Mouse (Mus musculus) liver, embryonic 11.5 days (tissue): ENCODE results near the gene Qprt. TPM values are rescaled to one million over a fixed set of nuclear protein-coding genes. Genes with fewer than 3 reads are reported as not detected.

ENCODE experiments used
- ATAC-seq: fragments of 200-750 bp; cut with Nextera tagmentation; replicated peaks from 2 replicates; pipeline ENCODE4 v1.8.0; 2017; ENCODE audit warnings: moderate number of reproducible peaks, mild to moderate bottlenecking, moderate TSS enrichment, moderate library complexity; ENCODE audit not compliant: low FRiP score
- DNase-seq: peaks from one replicate; pipeline ENCODE4 v3.0.0-alpha.2; 2017; ENCODE audit warnings: low spot score
- H3K27ac ChIP-seq: fragments of 300-500 bp; sonication (generic); 2 replicates; pipeline ENCODE4 v1.5.1; 2014; ENCODE audit warnings: mild to moderate bottlenecking, low read depth, low read length, control low read depth
- H3K27me3 ChIP-seq: fragments of 300-500 bp; sonication (generic); replicated peaks from 2 replicates; pipeline ENCODE4 v1.6.1; 2014; ENCODE audit warnings: low read length, mixed read lengths; ENCODE audit not compliant: control insufficient read depth, insufficient read depth
- H3K36me3 ChIP-seq: fragments of 300-500 bp; sonication (generic); 2 replicates; pipeline ENCODE4 v1.6.1; 2014; ENCODE audit warnings: mild to moderate bottlenecking, low read length, moderate library complexity, mixed read lengths; ENCODE audit not compliant: control insufficient read depth, insufficient read depth
- H3K4me1 ChIP-seq: fragments of 300-500 bp; sonication (generic); replicated peaks from 2 replicates; pipeline ENCODE4 v1.6.1; 2014; ENCODE audit warnings: low read length, mixed read lengths; ENCODE audit not compliant: control insufficient read depth, insufficient read depth
- H3K4me2 ChIP-seq: fragments of 300-500 bp; sonication (generic); 2 replicates; pipeline ENCODE4 v1.6.1; 2014; ENCODE audit warnings: mild to moderate bottlenecking, control low read depth, moderate library complexity
- H3K4me3 ChIP-seq: fragments of 300-500 bp; sonication (generic); 2 replicates; pipeline ENCODE4 v1.5.1; 2014; ENCODE audit warnings: low read depth, low read length, control low read depth
- H3K9ac ChIP-seq: fragments of 300-500 bp; sonication (generic); 2 replicates; pipeline ENCODE4 v1.6.1; 2014; ENCODE audit warnings: low read depth, low read length, control low read depth
- H3K9me3 ChIP-seq: fragments of 300-500 bp; sonication (generic); 2 replicates; pipeline ENCODE4 v1.6.1; 2016; ENCODE audit warnings: low read length, inconsistent platforms, mixed read lengths; ENCODE audit not compliant: control insufficient read depth
- WGBS: fragments of 180-500 bp; shearing (Covaris S2); extraction: QIAGEN DNeasy Blood & Tissue Kit; methylation state at CpG from one replicate; pipeline ENCODE4 v1.1.7; 2014; 5-methylcytosine and 5-hydroxymethylcytosine counted together
- polyA plus RNA-seq: library from polyadenylated mRNA; unstranded; fragments of >200 nt; fragmentation: Nextera tagmentation; extraction: Ambion mirVana; gene quantifications from 2 replicates; pipeline ENCODE4 v1.2.1, GENCODE M21; 2014

Qprt gene
- polyA plus RNA-seq, 1 experiment from 2014 or later, result 44.2 TPM

- Histone ChIP-seq H3K36me3 (no peaks in the 10 kb centered on the region), H3K27me3 (peaks cover 6% of the 10 kb centered on the region), H3K4me3 (no peak overlapping the region), H3K4me2 (no peak overlapping the region), H3K4me1 (peaks cover 18% of the 10 kb centered on the region), H3K27ac (no peak overlapping the region), H3K9ac (no peak overlapping the region), H3K9me3 (no peaks in the 10 kb centered on the region)
- DNase-seq (no peak), ATAC-seq (peak; percentile 29; the same call in 1 of the 2 replicates)
- 52% methylated on average over 5 of the region's 5 CpGs for WGBS
These were observed 4.1 kb downstream of the Qprt start for GRCm38 (mm10) chr7:127117948-127118347.

DNA sequence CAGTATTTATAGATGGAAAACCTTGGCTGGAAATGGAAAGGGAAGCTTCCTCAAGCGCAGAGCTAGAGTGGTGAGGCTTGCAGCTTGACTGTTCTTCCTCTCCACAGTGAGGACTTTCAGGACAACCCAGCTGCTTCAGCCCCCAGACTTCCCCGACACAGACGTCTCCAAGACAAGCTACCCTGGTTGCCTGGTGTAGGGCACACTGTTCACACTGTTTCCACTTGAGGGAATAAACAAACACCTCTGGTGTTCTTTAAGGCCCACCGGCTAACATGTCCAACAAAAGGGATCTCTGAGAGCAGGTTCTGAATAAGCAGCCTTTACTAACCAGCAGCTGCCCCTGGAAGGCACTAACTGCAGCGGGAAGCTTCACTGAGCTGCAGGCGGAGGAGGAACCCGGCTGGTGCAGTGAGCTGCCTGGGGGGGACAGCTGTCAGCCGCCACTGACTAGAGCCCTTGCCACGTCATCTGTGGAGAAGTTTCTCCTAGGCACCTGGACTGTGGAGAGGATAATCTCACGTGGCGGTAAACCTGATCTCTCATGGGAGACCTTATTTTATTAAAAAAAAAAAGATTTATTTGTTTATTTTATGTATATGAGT lies 5.6 kb downstream of the Qprt start:
- DNase-seq (no peak), ATAC-seq (no peak)
- H3K27ac ChIP-seq, result no peak overlapping the region; the same call in 1 of the 2 replicates
- H3K36me3 ChIP-seq, result no peaks in the 10 kb centered on the region
- H3K4me1 ChIP-seq, result peaks cover 23% of the 10 kb centered on the region
- no peak overlapping the region for H3K4me2 ChIP-seq
- no peak overlapping the region for H3K9ac ChIP-seq
- no peaks in the 10 kb centered on the region for H3K9me3 ChIP-seq
- H3K27me3 ChIP-seq, result no peaks in the 10 kb centered on the region; the same call in 1 of the 2 replicates
- H3K4me3 ChIP-seq, result no peak overlapping the region
- WGBS, result 59% methylated on average over 11 of the region's 11 CpGs

- no peak for ATAC-seq
- DNase-seq, result no peak
- Histone ChIP-seq H3K27me3 (no peaks in the 10 kb centered on the region), H3K4me1 (peaks cover 25% of the 10 kb centered on the region), H3K4me3 (no peak overlapping the region), H3K36me3 (no peaks in the 10 kb centered on the region), H3K4me2 (no peak overlapping the region), H3K9ac (no peak overlapping the region), H3K27ac (no peak overlapping the region), H3K9me3 (no peaks in the 10 kb centered on the region)
- 74% methylated on average over 11 of the region's 11 CpGs for WGBS
These were observed 7.1 kb downstream of the Qprt start for GRCm38 (mm10) chr7:127114920-127115319.

DNA sequence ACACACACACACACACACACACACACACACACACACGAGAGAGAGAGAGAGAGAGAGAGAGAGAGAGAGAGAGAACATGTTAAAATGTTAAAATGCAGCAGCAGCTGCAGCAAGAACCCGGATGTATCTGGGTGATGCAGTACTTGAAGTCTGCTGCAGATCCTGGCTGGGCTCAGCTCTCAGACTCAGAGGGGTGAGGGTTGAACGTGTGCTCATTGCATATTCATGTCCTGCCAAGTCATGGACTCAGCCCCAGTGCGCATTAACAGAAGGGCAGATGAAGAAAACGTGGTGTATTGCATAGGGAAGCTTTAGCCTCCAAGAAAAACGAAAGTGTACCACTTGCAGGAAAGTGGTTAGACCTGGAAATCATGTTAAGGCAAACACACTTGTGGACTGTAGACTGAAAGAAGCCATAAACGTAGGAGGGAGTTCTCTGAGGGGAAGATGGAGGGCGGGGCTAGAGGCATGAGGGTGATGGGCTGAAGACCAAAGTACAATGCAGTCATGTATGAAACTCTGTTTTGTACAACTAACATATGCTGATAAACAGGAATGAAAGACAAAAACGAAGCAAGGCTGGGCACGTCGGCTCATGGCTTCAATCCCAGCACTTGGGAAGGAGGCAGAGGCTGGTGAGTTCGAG lies 8.3 kb downstream of the Qprt start:
- Histone ChIP-seq H3K4me3 (no peak overlapping the region), H3K9ac (no peak overlapping the region), H3K27ac (no peak overlapping the region), H3K4me1 (peaks cover 19% of the 10 kb centered on the region), H3K36me3 (no peaks in the 10 kb centered on the region), H3K4me2 (no peak overlapping the region), H3K27me3 (no peaks in the 10 kb centered on the region), H3K9me3 (no peaks in the 10 kb centered on the region)
- DNase-seq (no peak), ATAC-seq (no peak)
- WGBS, result 57% methylated on average over 12 of the region's 12 CpGs

- peaks cover 17% of the 10 kb centered on the region for H3K4me1 ChIP-seq
These were observed 9.0 kb downstream of the Qprt start for GRCm38 (mm10) chr7:127112921-127113597.

GRCm38 (mm10) chr7:127112251-127112841 lies 9.7 kb downstream of the Qprt start:
- no peak for DNase-seq
- H3K4me2 ChIP-seq, result no peak overlapping the region
- 70% methylated on average over 12 of the region's 12 CpGs for WGBS
- H3K27me3 ChIP-seq, result no peaks in the 10 kb centered on the region
- no peak overlapping the region for H3K4me3 ChIP-seq
- H3K9me3 ChIP-seq, result no peaks in the 10 kb centered on the region
- H3K27ac ChIP-seq, result no peak overlapping the region
- H3K9ac ChIP-seq, result no peak overlapping the region
- H3K4me1 ChIP-seq, result peaks cover 17% of the 10 kb centered on the region
- H3K36me3 ChIP-seq, result no peaks in the 10 kb centered on the region
- ATAC-seq, result no peak

More at GRCm38 (mm10) chr7:127112921-127113597, 9.0 kb downstream of the Qprt start:
- no peak overlapping the region for H3K27ac ChIP-seq
- H3K36me3 ChIP-seq, result no peaks in the 10 kb centered on the region
- H3K9ac ChIP-seq, result no peak overlapping the region
- no peaks in the 10 kb centered on the region for H3K9me3 ChIP-seq
- DNase-seq, result no peak
- no peaks in the 10 kb centered on the region for H3K27me3 ChIP-seq
- H3K4me3 ChIP-seq, result no peak overlapping the region
- no peak for ATAC-seq
- WGBS, result 39% methylated on average over 9 of the region's 9 CpGs
- no peak overlapping the region for H3K4me2 ChIP-seq

GRCm38 (mm10) chr7:127111461-127111860 lies 10.6 kb downstream of the Qprt start:
- H3K4me2 ChIP-seq, result no peak overlapping the region
- no peak overlapping the region for H3K27ac ChIP-seq
- no peaks in the 10 kb centered on the region for H3K36me3 ChIP-seq
- no peak overlapping the region for H3K4me3 ChIP-seq
- no peaks in the 10 kb centered on the region for H3K27me3 ChIP-seq
- ATAC-seq, result peak; percentile 63
- peaks cover 13% of the 10 kb centered on the region for H3K4me1 ChIP-seq
- 38% methylated on average over 6 of the region's 6 CpGs for WGBS
- H3K9me3 ChIP-seq, result no peaks in the 10 kb centered on the region
- no peak overlapping the region for H3K9ac ChIP-seq
- peak; percentile 72 for DNase-seq

GRCm38 (mm10) chr7:127110239-127111007 lies 11.6 kb downstream of the Qprt start:
- H3K27me3 ChIP-seq, result no peaks in the 10 kb centered on the region
- H3K4me1 ChIP-seq, result peaks cover 13% of the 10 kb centered on the region
- no peak overlapping the region for H3K4me3 ChIP-seq
- DNase-seq (peak; percentile 76), ATAC-seq (peak; percentile 43; the same call in 1 of the 2 replicates)
- WGBS, result 46% methylated on average over 18 of the region's 18 CpGs
- H3K27ac ChIP-seq, result no peak overlapping the region
- H3K36me3 ChIP-seq, result no peaks in the 10 kb centered on the region
- no peak overlapping the region for H3K9ac ChIP-seq
- no peak overlapping the region for H3K4me2 ChIP-seq
- H3K9me3 ChIP-seq, result no peaks in the 10 kb centered on the region
